In the genomic region with DNA sequence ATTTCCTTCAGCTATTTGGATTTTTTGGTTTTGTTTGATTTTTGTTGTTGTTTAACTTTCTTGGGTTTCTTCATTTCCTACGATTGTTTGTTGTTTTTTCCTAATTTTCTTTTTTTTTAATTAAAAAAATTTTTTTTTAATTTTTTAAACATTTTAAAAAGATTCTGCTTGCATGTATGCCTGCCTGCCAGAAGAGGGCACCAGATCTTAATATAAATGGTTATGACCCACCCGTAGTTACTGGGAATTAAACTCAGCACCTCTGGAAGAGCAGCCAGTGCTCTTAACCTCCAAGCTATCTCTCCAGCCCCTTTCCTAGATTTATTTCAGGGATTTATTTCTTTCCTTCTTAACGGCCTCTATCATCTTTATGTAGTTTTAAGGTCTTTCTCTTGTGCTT, we compare ENCODE assay signal across 12 mouse cellular contexts. TPM values are rescaled to one million over a fixed set of nuclear protein-coding genes. Genes with fewer than 3 reads are reported as not detected.
A peak's percentile ranks its signal among the peaks of the same experiment; 100 is the strongest.
DNase-seq lines count a peak whose midpoint lies in the region; ATAC-seq and TF ChIP-seq lines count a peak whose summit lies in the region.
"Had no signal": no experiment of that assay in that cellular context is flagged by ENCODE, and none has a peak within 500 bp of the region (broad histone marks: within the 10 kb centered on the region; RNA-seq: fewer than 3 reads in every experiment).

No protein-coding gene starts in this region.

- H3K27ac ChIP-seq in embryonic facial prominence, embryonic 11.5 days (replicated peaks; ENCODE audit: low read depth, low read length), result no peak overlapping the region
- H3K27ac ChIP-seq in embryonic facial prominence, embryonic 10.5 days (replicated peaks), result no peak overlapping the region
- H3K27ac ChIP-seq in liver, adult 2 months (replicated peaks; ENCODE audit: insufficient read depth, low read depth, low read length), result no peak overlapping the region
- no peak overlapping the region for H3K27ac ChIP-seq in liver, embryonic 12.5 days

- H3K4me3 ChIP-seq in embryonic facial prominence, embryonic 11.5 days (ENCODE audit: low read depth, low read length), result no peak overlapping the region
- H3K4me3 ChIP-seq in embryonic facial prominence, embryonic 10.5 days, result no peak overlapping the region
- no peak overlapping the region for H3K4me3 ChIP-seq in liver, adult 2 months (ENCODE audit: insufficient read depth, low read depth, low read length)
- no peak overlapping the region for H3K4me3 ChIP-seq in liver, embryonic 12.5 days
- H3K4me3 ChIP-seq: megakaryocyte, embryonic 14.5 days had no signal

- H3K9me3 ChIP-seq in embryonic facial prominence, embryonic 11.5 days (replicated peaks; ENCODE audit: control insufficient read depth, low read length), result no peaks in the 10 kb centered on the region
- H3K9me3 ChIP-seq in embryonic facial prominence, embryonic 10.5 days, result no peaks in the 10 kb centered on the region
- no peaks in the 10 kb centered on the region for H3K9me3 ChIP-seq in liver, embryonic 12.5 days (replicated peaks)
- H3K9me3 ChIP-seq: megakaryocyte, embryonic 14.5 days had no signal

- no peak for ATAC-seq in embryonic facial prominence, embryonic 11.5 days (replicated peaks; ENCODE audit: insufficient number of reproducible peaks, low FRiP score, low TSS enrichment, low read depth)
- no peak for ATAC-seq in liver, embryonic 12.5 days
- 0 out of 2 replicates have a peak, but pooled peaks have one; percentile 54 for ATAC-seq in megakaryocyte progenitor cell, adult 5-6 weeks (replicated peaks; ENCODE audit: poor library complexity)
- no peak for ATAC-seq in monocyte, adult 5-6 weeks (replicated peaks; ENCODE audit: insufficient number of reproducible peaks, low FRiP score, low TSS enrichment, poor library complexity, severe bottlenecking)
- ATAC-seq in frontal cortex, adult (ENCODE audit: low TSS enrichment), result no peak

- DNase-seq in embryonic facial prominence, embryonic 11.5 days (ENCODE audit: low spot score), result peak; percentile 38
- no peak for DNase-seq in embryonic facial prominence, embryonic 10.5 days (ENCODE audit: low spot score)
- DNase-seq in liver, adult 2 months (ENCODE audit: extremely low read depth, low read depth, low spot score), result no peak
- peak; percentile 39 for DNase-seq in R1 (ENCODE audit: low read depth, low spot score)
- DNase-seq: kidney, postnatal 10 days had no signal

- H3K79me2 ChIP-seq in liver, adult 2 months (ENCODE audit: control insufficient read depth, insufficient read depth, low read length), result no peaks in the 10 kb centered on the region

- H3K36me3 ChIP-seq in embryonic facial prominence, embryonic 11.5 days (replicated peaks; ENCODE audit: control insufficient read depth, insufficient read depth, low read depth, low read length), result no peaks in the 10 kb centered on the region
- H3K36me3 ChIP-seq in embryonic facial prominence, embryonic 10.5 days (replicated peaks), result no peaks in the 10 kb centered on the region
- H3K36me3 ChIP-seq in liver, adult 2 months (ENCODE audit: control insufficient read depth, insufficient read depth, low read length), result no peaks in the 10 kb centered on the region
- H3K36me3 ChIP-seq in liver, embryonic 12.5 days, result no peaks in the 10 kb centered on the region

- H3K4me1 ChIP-seq in embryonic facial prominence, embryonic 11.5 days (ENCODE audit: control insufficient read depth, insufficient read depth, low read length), result no peaks in the 10 kb centered on the region
- no peaks in the 10 kb centered on the region for H3K4me1 ChIP-seq in embryonic facial prominence, embryonic 10.5 days
- no peaks in the 10 kb centered on the region for H3K4me1 ChIP-seq in liver, adult 2 months (ENCODE audit: control insufficient read depth, insufficient read depth, low read length)
- no peaks in the 10 kb centered on the region for H3K4me1 ChIP-seq in liver, embryonic 12.5 days
- H3K4me1 ChIP-seq: megakaryocyte, embryonic 14.5 days had no signal

- no peak overlapping the region for H3K9ac ChIP-seq in embryonic facial prominence, embryonic 11.5 days (replicated peaks; ENCODE audit: low read length)
- no peak overlapping the region for H3K9ac ChIP-seq in liver, adult 2 months (ENCODE audit: low read depth, low read length)
- no peak overlapping the region for H3K9ac ChIP-seq in liver, embryonic 12.5 days

- 11% methylated on average over 3 of the region's 3 CpGs for WGBS in embryonic facial prominence, embryonic 11.5 days
- WGBS in embryonic facial prominence, embryonic 10.5 days, result 13% methylated on average over 3 of the region's 3 CpGs
- 13% methylated on average over 3 of the region's 3 CpGs for WGBS in liver, adult 2 months
- 8% methylated on average over 3 of the region's 3 CpGs for WGBS in liver, embryonic 12.5 days (ENCODE audit: insufficient replicate concordance)

- peak; percentile 47 for TF ChIP-seq CTCF in liver, adult 2 months (IDR thresholded peaks at IDR 0.05; ENCODE audit: low read depth, low read length)

- H3K4me2 ChIP-seq in embryonic facial prominence, embryonic 11.5 days (ENCODE audit: low read depth, low read length), result no peak overlapping the region
- no peak overlapping the region for H3K4me2 ChIP-seq in liver, embryonic 12.5 days

- no peaks in the 10 kb centered on the region for H3K27me3 ChIP-seq in embryonic facial prominence, embryonic 11.5 days (ENCODE audit: control insufficient read depth, insufficient read depth, low read length)
- H3K27me3 ChIP-seq in embryonic facial prominence, embryonic 10.5 days (replicated peaks; ENCODE audit: low read depth, poor library complexity, severe bottlenecking), result no peaks in the 10 kb centered on the region
- no peaks in the 10 kb centered on the region for H3K27me3 ChIP-seq in liver, adult 2 months (ENCODE audit: control insufficient read depth, insufficient read depth, low read length)
- no peaks in the 10 kb centered on the region for H3K27me3 ChIP-seq in liver, embryonic 12.5 days (replicated peaks)
- H3K27me3 ChIP-seq: megakaryocyte, embryonic 14.5 days had no signal

- no peak for TF ChIP-seq POLR2A in liver, adult 2 months (IDR thresholded peaks at IDR 0.05; ENCODE audit: extremely low read depth, insufficient read depth, low read length)

RNA-seq across cellular contexts. Expression of gene Cd5l, which starts 33.9 kb away (rescaled TPM):
- polyA plus RNA-seq in embryonic facial prominence, embryonic 11.5 days (2014; fragmentation: Nextera tagmentation; extraction: Ambion mirVana), result not detected in 2 replicates
- not detected in 2 replicates for polyA plus RNA-seq in embryonic facial prominence, embryonic 10.5 days (2016; fragmentation: Nextera tagmentation; extraction: Ambion mirVana)
- 135 and 162 TPM in 2 replicates for total RNA-seq in liver, adult 2 months (2014; rRNA removed)
- polyA plus RNA-seq in liver, adult 2 months (2012; rRNA removed), result 32.4 and 63.9 TPM in 2 replicates
- 9.3 and 9.6 TPM in 2 replicates for polyA plus RNA-seq in liver, embryonic 12.5 days (2016; fragmentation: Nextera tagmentation; extraction: Ambion mirVana)
- 0.20 TPM in 1 of 2 replicates, not detected in the other for total RNA-seq in megakaryocyte progenitor cell, adult 5-6 weeks (2015)
- total RNA-seq in megakaryocyte progenitor cell, adult 5-6 weeks (2017), result 0.21 and 0.88 TPM in 2 replicates
- total RNA-seq in monocyte, adult 5-6 weeks (2017), result not detected in 3 replicates
- total RNA-seq: left cerebral cortex, postnatal 36 days had no signal
- polyA plus RNA-seq: heart, embryonic 14.5 days had no signal

RNA-seq across cellular contexts. Expression of gene Fcrl1, which starts 52.4 kb away (rescaled TPM):
- 0.25 TPM in 1 of 2 replicates, not detected in the other for polyA plus RNA-seq in embryonic facial prominence, embryonic 11.5 days (2014; fragmentation: Nextera tagmentation; extraction: Ambion mirVana)
- polyA plus RNA-seq in embryonic facial prominence, embryonic 10.5 days (2016; fragmentation: Nextera tagmentation; extraction: Ambion mirVana), result not detected in 2 replicates
- total RNA-seq in liver, adult 2 months (2014; rRNA removed), result 0.37 and 0.60 TPM in 2 replicates
- polyA plus RNA-seq in liver, adult 2 months (2012; rRNA removed), result 0.22 and 0.44 TPM in 2 replicates
- 0.75 and 0.79 TPM in 2 replicates for polyA plus RNA-seq in liver, embryonic 12.5 days (2016; fragmentation: Nextera tagmentation; extraction: Ambion mirVana)
- total RNA-seq in megakaryocyte progenitor cell, adult 5-6 weeks (2015), result 0.49 and 1.2 TPM in 2 replicates
- total RNA-seq in megakaryocyte progenitor cell, adult 5-6 weeks (2017), result 0.12 and 0.74 TPM in 2 replicates
- 18.4 to 24.6 TPM (median 22.8 TPM) in 3 replicates for total RNA-seq in monocyte, adult 5-6 weeks (2017)

Comparison
In these comparisons a context has a peak if more than half of its experiments do, and no peak if none do; other contexts are left out.
1. DNase-seq: peak in embryonic facial prominence, embryonic 11.5 days (single experiment) and R1 (single experiment); none in embryonic facial prominence, embryonic 10.5 days (single experiment) and liver, adult 2 months (single experiment).